Mouse (Mus musculus): ENCODE measurements around the gene Slc38a4. TPM values are rescaled to one million over a fixed set of nuclear protein-coding genes. Genes with fewer than 3 reads are reported as not detected.

Slc38a4 gene
- total and polyA plus RNA-seq, 2 experiments from 2014 or later, result 57.5 to 92.1 TPM

GRCm38 (mm10) chr15:97075240-97075639, 19.5 kb upstream of the Slc38a4 start:
- no peaks in the 10 kb centered on the region for H3K36me3 ChIP-seq (replicated peaks; ENCODE audit: control insufficient read depth, insufficient read depth, low read length)
- peaks cover 10% of the 10 kb centered on the region; the same call in 1 of the 2 replicates for H3K4me1 ChIP-seq (ENCODE audit: control insufficient read depth, insufficient read depth)
- no peak overlapping the region for H3K4me2 ChIP-seq (ENCODE audit: low read depth, low read length)
- TF ChIP-seq EP300 (IDR thresholded peaks at IDR 0.05; ENCODE audit: low read depth) (no peak), CTCF (IDR thresholded peaks at IDR 0.05; ENCODE audit: low read depth) (no peak)
- no peaks in the 10 kb centered on the region for H3K27me3 ChIP-seq (ENCODE audit: control insufficient read depth, insufficient read depth, low read length)
- DNase-seq (ENCODE audit: low spot score) (peak; percentile 58), ATAC-seq (ENCODE audit: insufficient read depth, low read depth) (peak; percentile 88)
- H3K4me3 ChIP-seq (ENCODE audit: low read depth, low read length), result no peak overlapping the region
- no peak overlapping the region for H3K9ac ChIP-seq (replicated peaks; ENCODE audit: low read depth, low read length)
- H3K9me3 ChIP-seq (replicated peaks; ENCODE audit: control insufficient read depth, low read length), result no peaks in the 10 kb centered on the region
- WGBS, result 43% methylated on average over 4 of the region's 4 CpGs
- peak overlapping the region; percentile 68 for H3K27ac ChIP-seq (ENCODE audit: low read depth)

GRCm38 (mm10) chr15:97072859-97073826, 17.4 kb upstream of the Slc38a4 start:
- no peaks in the 10 kb centered on the region for H3K27me3 ChIP-seq (ENCODE audit: control insufficient read depth, insufficient read depth, low read length)
- no peak overlapping the region for H3K9ac ChIP-seq (replicated peaks; ENCODE audit: low read depth, low read length)
- peaks cover 10% of the 10 kb centered on the region; the same call in 1 of the 2 replicates for H3K4me1 ChIP-seq (ENCODE audit: control insufficient read depth, insufficient read depth)
- DNase-seq (ENCODE audit: low spot score) (peak; percentile 58), ATAC-seq (ENCODE audit: insufficient read depth, low read depth) (peak; percentile 36; the same call in 1 of the 2 replicates)
- H3K9me3 ChIP-seq (replicated peaks; ENCODE audit: control insufficient read depth, low read length), result no peaks in the 10 kb centered on the region
- no peak overlapping the region for H3K4me3 ChIP-seq (ENCODE audit: low read depth, low read length)
- WGBS, result 57% methylated on average over 13 of the region's 13 CpGs
- TF ChIP-seq CTCF (IDR thresholded peaks at IDR 0.05; ENCODE audit: low read depth) (no peak), EP300 (IDR thresholded peaks at IDR 0.05; ENCODE audit: low read depth) (no peak)
- H3K36me3 ChIP-seq (replicated peaks; ENCODE audit: control insufficient read depth, insufficient read depth, low read length), result no peaks in the 10 kb centered on the region
- no peak overlapping the region; the same call in 1 of the 2 replicates for H3K27ac ChIP-seq (ENCODE audit: low read depth)
- no peak overlapping the region for H3K4me2 ChIP-seq (ENCODE audit: low read depth, low read length)

DNA sequence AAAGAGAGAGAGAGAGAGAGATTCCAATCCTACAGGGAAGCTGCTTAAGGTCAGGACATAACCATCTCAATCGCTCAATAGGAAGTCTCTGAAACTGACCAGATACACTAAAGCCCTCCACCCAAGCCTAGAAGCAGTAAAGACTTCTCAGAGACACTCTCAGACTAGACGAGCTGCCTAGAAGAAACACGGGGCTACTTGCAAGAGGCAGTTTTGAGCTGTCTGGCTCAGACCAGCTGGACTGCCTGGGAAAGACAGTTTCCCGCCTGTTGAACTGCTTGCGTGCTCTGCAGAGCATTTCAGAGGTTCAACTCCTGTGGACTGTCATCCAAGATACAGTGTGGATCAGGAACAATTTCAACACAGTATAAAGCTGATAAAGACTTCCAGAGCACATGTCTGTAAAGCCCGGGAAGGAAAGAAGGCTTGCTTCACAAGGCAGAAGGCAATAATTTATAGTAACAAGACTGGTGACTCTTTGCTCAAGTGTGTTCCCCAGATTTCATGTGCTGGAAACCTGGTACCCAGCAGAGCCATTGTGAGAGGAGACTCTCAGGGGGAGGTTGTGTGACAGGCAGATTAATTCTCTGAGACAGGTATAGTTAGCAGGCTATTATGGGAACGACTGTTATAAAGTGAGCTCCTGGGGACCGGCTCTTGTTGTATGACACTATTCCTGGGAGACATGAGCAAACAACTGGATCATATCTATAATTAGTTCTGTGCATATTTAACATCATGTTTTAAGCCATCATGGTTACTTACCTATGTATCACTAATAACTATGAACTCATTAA, 11.8 kb upstream of the Slc38a4 start:
- Histone ChIP-seq H3K27me3 (ENCODE audit: control insufficient read depth, insufficient read depth, low read length) (no peaks in the 10 kb centered on the region), H3K9ac (replicated peaks; ENCODE audit: low read depth, low read length) (no peak overlapping the region), H3K36me3 (replicated peaks; ENCODE audit: control insufficient read depth, insufficient read depth, low read length) (no peaks in the 10 kb centered on the region), H3K4me1 (ENCODE audit: control insufficient read depth, insufficient read depth) (0 out of 2 replicates have a peak, but pooled peaks cover 8% of the 10 kb centered on the region), H3K4me3 (ENCODE audit: low read depth, low read length) (no peak overlapping the region), H3K4me2 (ENCODE audit: low read depth, low read length) (no peak overlapping the region), H3K27ac (ENCODE audit: low read depth) (peak overlapping the region; percentile 49; the same call in 1 of the 2 replicates), H3K9me3 (replicated peaks; ENCODE audit: control insufficient read depth, low read length) (no peaks in the 10 kb centered on the region)
- 15% methylated on average over 8 of the region's 8 CpGs for WGBS
- no peak for TF ChIP-seq EP300 (IDR thresholded peaks at IDR 0.05; ENCODE audit: low read depth)
- TF ChIP-seq CTCF (IDR thresholded peaks at IDR 0.05; ENCODE audit: low read depth), result no peak
- no peak for DNase-seq (ENCODE audit: low spot score)
- ATAC-seq (ENCODE audit: insufficient read depth, low read depth), result no peak

- Histone ChIP-seq H3K9me3 (replicated peaks; ENCODE audit: control insufficient read depth, low read length) (no peaks in the 10 kb centered on the region), H3K4me2 (ENCODE audit: low read depth, low read length) (no peak overlapping the region), H3K27ac (ENCODE audit: low read depth) (no peak overlapping the region), H3K27me3 (ENCODE audit: control insufficient read depth, insufficient read depth, low read length) (no peaks in the 10 kb centered on the region), H3K9ac (replicated peaks; ENCODE audit: low read depth, low read length) (no peak overlapping the region), H3K4me3 (ENCODE audit: low read depth, low read length) (no peak overlapping the region), H3K4me1 (ENCODE audit: control insufficient read depth, insufficient read depth) (0 out of 2 replicates have a peak, but pooled peaks cover 8% of the 10 kb centered on the region), H3K36me3 (replicated peaks; ENCODE audit: control insufficient read depth, insufficient read depth, low read length) (no peaks in the 10 kb centered on the region)
- 48% methylated on average over 5 of the region's 5 CpGs for WGBS
- ATAC-seq (ENCODE audit: insufficient read depth, low read depth), result no peak
- no peak for TF ChIP-seq CTCF (IDR thresholded peaks at IDR 0.05; ENCODE audit: low read depth)
- TF ChIP-seq EP300 (IDR thresholded peaks at IDR 0.05; ENCODE audit: low read depth), result no peak
- DNase-seq (ENCODE audit: low spot score), result no peak
Measured at GRCm38 (mm10) chr15:97066937-97067336, 11.2 kb upstream of the Slc38a4 start.

- Histone ChIP-seq H3K4me1 (ENCODE audit: control insufficient read depth, insufficient read depth) (0 out of 2 replicates have a peak, but pooled peaks cover 8% of the 10 kb centered on the region), H3K27me3 (ENCODE audit: control insufficient read depth, insufficient read depth, low read length) (no peaks in the 10 kb centered on the region), H3K4me3 (ENCODE audit: low read depth, low read length) (no peak overlapping the region), H3K27ac (ENCODE audit: low read depth) (no peak overlapping the region), H3K4me2 (ENCODE audit: low read depth, low read length) (no peak overlapping the region), H3K9me3 (replicated peaks; ENCODE audit: control insufficient read depth, low read length) (no peaks in the 10 kb centered on the region), H3K36me3 (replicated peaks; ENCODE audit: control insufficient read depth, insufficient read depth, low read length) (no peaks in the 10 kb centered on the region), H3K9ac (replicated peaks; ENCODE audit: low read depth, low read length) (no peak overlapping the region)
- no peak for TF ChIP-seq EP300 (IDR thresholded peaks at IDR 0.05; ENCODE audit: low read depth)
- TF ChIP-seq CTCF (IDR thresholded peaks at IDR 0.05; ENCODE audit: low read depth), result no peak
- no peak for ATAC-seq (ENCODE audit: insufficient read depth, low read depth)
- WGBS, result 92% methylated on average over 5 of the region's 5 CpGs
- no peak for DNase-seq (ENCODE audit: low spot score)
Measured at GRCm38 (mm10) chr15:97063211-97063610, 7.5 kb upstream of the Slc38a4 start.

All from heart, postnatal 0 days (tissue).